Mouse (Mus musculus) ovary, adult 2 months (tissue): ENCODE data around the gene Ctf1. TPM values are rescaled to one million over a fixed set of nuclear protein-coding genes. Genes with fewer than 3 reads are reported as not detected.

Experiments used
- polyA plus RNA-seq: library from polyadenylated mRNA; depleted of rRNA; stranded (reverse); fragments of >200 nt; gene quantifications from 2 replicates; pipeline ENCODE4 v1.2.3, GENCODE M21; 2012; rRNA removed

The Ctf1 gene
- polyA plus RNA-seq: 33.4 and 51.7 TPM in 2 replicates

GRCm38 (mm10) chr7:127712461-127713385 lies at the start of gene Ctf1:
Gene Ctf1 (plus strand): TSS chr7:127712736.

GRCm38 (mm10) chr7:127708207-127709078 lies 4.1 kb upstream of the Ctf1 start, which contains the start of gene Bcl7c:
Gene Bcl7c (minus strand): TSS chr7:127708933.

GRCm38 (mm10) chr7:127732066-127732465 lies 19.5 kb downstream of the Ctf1 start, which contains the start of gene Ctf2:
Gene Ctf2 (minus strand): TSS chr7:127732166.

GRCm38 (mm10) chr7:127744366-127745045 lies 32.0 kb downstream of the Ctf1 start, which contains the start of gene Fbxl19:
Gene Fbxl19 (plus strand): TSS chr7:127744543.

Other genes starting within 250 kb of the Ctf1 start
- gene Fbrs, start 233.5 kb upstream of the Ctf1 start, polyA plus RNA-seq: 21.3 and 27.7 TPM in 2 replicates
- gene Srcap, start 200.8 kb upstream of the Ctf1 start, polyA plus RNA-seq: 33.9 and 44.8 TPM in 2 replicates
- gene Gm42715, start 193.2 kb upstream of the Ctf1 start, polyA plus RNA-seq: 13.3 and 15.7 TPM in 2 replicates
- 0.75 and 3.4 TPM in 2 replicates for gene Tmem265, start 151.3 kb upstream of the Ctf1 start, polyA plus RNA-seq
- 62.0 and 70.8 TPM in 2 replicates for gene Phkg2, start 139.4 kb upstream of the Ctf1 start, polyA plus RNA-seq
- 11.7 and 13.2 TPM in 2 replicates for gene Ccdc189, start 124.1 kb upstream of the Ctf1 start, polyA plus RNA-seq
- 33.5 and 34.1 TPM in 2 replicates for gene Rnf40, start 124.0 kb upstream of the Ctf1 start, polyA plus RNA-seq
- 21.3 and 22.4 TPM in 2 replicates for gene Zfp629, start 96.9 kb upstream of the Ctf1 start, polyA plus RNA-seq
- 67.7 and 78.2 TPM in 2 replicates for gene Bcl7c, start 3.8 kb upstream of the Ctf1 start, polyA plus RNA-seq
- 0.27 and 0.30 TPM in 2 replicates for gene Ctf2, start 19.4 kb downstream of the Ctf1 start, polyA plus RNA-seq
- gene Fbxl19, start 31.8 kb downstream of the Ctf1 start, polyA plus RNA-seq: 68.7 and 76.0 TPM in 2 replicates
- 51.2 and 60.6 TPM in 2 replicates for gene Orai3, start 57.1 kb downstream of the Ctf1 start, polyA plus RNA-seq
- gene Setd1a, start 63.9 kb downstream of the Ctf1 start, polyA plus RNA-seq: 9.9 and 12.3 TPM in 2 replicates
- gene Gm49388, start 72.9 kb downstream of the Ctf1 start, polyA plus RNA-seq: 0.06 TPM in 1 of 2 replicates, not detected in the other
- gene Hsd3b7, start 87.9 kb downstream of the Ctf1 start, polyA plus RNA-seq: 78.5 and 87.3 TPM in 2 replicates
- gene Stx4a, start 111.6 kb downstream of the Ctf1 start, polyA plus RNA-seq: 66.0 and 82.3 TPM in 2 replicates
- 15.2 and 17.7 TPM in 2 replicates for gene Stx1b, start 111.8 kb downstream of the Ctf1 start, polyA plus RNA-seq
- 23.0 and 25.1 TPM in 2 replicates for gene Zfp646, start 163.5 kb downstream of the Ctf1 start, polyA plus RNA-seq
- 11.1 and 14.6 TPM in 2 replicates for gene Zfp668, start 164.1 kb downstream of the Ctf1 start, polyA plus RNA-seq
- gene Prss53, start 178.2 kb downstream of the Ctf1 start, polyA plus RNA-seq: 6.7 and 8.5 TPM in 2 replicates
- not detected in 2 replicates for gene Gm21974, start 182.7 kb downstream of the Ctf1 start, polyA plus RNA-seq
- 241 and 372 TPM in 2 replicates for gene Vkorc1, start 182.9 kb downstream of the Ctf1 start, polyA plus RNA-seq
- gene Bckdk, start 191.3 kb downstream of the Ctf1 start, polyA plus RNA-seq: 99.5 and 124 TPM in 2 replicates
- gene Kat8, start 199.8 kb downstream of the Ctf1 start, polyA plus RNA-seq: 18.4 and 22.3 TPM in 2 replicates
- 44.6 and 45.0 TPM in 2 replicates for gene Prss8, start 217.4 kb downstream of the Ctf1 start, polyA plus RNA-seq
- gene Prss36, start 234.0 kb downstream of the Ctf1 start, polyA plus RNA-seq: 29.0 and 31.2 TPM in 2 replicates